Mouse (Mus musculus) lung, adult 2 months (tissue): ENCODE data around the gene Grik4.

Source experiments
- CTCF ChIP-seq: fragments of 200-500 bp; IDR thresholded peaks from 2 replicates; pipeline ENCODE4 v1.5.1; 2011; ENCODE audit warnings: mild to moderate bottlenecking, low read length, control low read depth; ENCODE audit not compliant: insufficient read depth
- POLR2A ChIP-seq: fragments of 200-500 bp; IDR thresholded peaks from 2 replicates; pipeline ENCODE4 v1.6.1; 2011; ENCODE audit warnings: low read depth, mild to moderate bottlenecking, control low read depth, low read length, borderline replicate concordance; ENCODE audit errors: extremely low read depth

- TF ChIP-seq POLR2A (no peak), CTCF (no peak)
Measured at GRCm38 (mm10) chr9:42886112-42886766, 58.1 kb downstream of the Grik4 start.
